Mouse (Mus musculus): Measurements from ENCODE around the gene Dnajc22.

The Dnajc22 gene

DNA sequence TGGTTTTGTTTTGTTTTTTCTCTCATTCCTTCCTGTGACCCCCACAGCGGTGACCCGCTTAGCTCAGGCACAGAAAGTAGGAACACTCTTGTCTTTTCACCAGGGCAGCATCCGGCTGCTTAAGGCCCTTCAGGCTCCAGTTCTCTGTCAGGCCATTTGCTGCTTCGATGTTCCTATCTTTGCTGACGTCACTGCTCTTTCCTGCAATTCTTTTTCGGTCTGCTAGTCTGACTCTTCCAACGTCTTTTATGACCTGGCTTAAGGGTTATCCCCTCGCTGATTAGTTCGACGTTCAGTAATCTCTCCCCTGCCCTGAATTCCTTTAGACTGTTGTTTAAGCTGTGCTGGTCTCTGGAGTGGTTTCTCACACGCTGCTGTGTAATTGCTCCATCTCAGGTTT, 23.6 kb downstream of the Dnajc22 start:
- no peak for DNase-seq

DNA sequence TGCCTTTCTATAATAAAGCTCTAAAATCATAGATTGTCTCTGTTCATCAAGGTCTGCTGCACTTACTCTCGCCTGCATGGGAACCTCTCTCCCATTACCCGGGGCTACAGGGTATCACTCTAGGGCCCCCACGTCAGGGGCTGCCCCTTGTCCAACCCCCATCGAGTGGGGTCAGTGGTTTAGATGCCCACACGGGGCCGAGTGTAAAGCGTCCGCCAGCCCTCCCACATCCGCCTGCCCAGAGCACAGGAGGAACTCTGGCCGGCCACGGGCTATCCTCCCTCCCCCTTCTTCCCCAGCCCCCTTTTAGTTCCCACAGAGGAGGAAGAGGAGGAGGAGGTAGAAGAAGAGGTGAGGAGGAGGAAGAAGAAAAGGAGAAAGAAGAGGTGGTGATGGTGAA, 27.8 kb downstream of the Dnajc22 start:
- no peak for DNase-seq

DNA sequence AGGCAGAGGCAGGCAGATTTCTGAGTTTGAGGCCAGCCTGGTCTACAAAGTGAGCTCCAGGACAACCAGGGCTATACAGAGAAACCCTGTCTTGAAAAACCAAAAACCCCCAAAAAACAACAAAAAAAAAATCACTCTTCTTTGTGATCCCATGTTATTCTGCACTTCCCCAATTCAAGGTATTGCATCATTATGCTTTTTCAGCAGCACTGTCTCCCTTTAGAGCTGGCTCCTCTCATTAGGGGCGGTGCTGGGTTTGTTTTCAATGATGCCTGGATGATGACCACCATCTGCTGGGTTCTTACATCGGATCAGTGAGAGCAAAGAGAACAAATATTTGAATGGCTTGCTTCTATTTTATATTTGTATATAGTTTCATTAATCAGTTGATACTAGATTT, 29.7 kb downstream of the Dnajc22 start:
- DNase-seq: no peak

DNA sequence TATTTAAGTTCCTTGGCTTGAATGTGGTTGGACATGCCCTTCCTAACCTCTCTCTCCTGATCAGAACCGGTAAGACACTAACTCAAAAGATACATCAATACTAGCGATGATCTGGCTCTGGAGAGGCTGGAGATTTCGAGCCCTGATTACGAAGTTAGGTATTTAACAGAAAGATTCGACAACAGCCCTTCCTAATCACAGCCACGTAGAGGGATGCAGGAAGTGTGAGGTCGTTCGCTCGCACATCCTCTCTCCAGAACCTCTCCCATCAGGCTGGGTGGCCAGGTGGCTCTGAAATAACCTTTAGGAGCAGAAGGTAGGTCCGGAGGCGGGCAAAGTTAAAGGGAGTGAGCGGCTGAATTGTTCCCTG, 32.7 kb downstream of the Dnajc22 start, which contains the start of gene Spats2:
Spats2 (plus strand) TSS at position 206 of the 370 bp plus-strand sequence.
- no peak for DNase-seq

DNA sequence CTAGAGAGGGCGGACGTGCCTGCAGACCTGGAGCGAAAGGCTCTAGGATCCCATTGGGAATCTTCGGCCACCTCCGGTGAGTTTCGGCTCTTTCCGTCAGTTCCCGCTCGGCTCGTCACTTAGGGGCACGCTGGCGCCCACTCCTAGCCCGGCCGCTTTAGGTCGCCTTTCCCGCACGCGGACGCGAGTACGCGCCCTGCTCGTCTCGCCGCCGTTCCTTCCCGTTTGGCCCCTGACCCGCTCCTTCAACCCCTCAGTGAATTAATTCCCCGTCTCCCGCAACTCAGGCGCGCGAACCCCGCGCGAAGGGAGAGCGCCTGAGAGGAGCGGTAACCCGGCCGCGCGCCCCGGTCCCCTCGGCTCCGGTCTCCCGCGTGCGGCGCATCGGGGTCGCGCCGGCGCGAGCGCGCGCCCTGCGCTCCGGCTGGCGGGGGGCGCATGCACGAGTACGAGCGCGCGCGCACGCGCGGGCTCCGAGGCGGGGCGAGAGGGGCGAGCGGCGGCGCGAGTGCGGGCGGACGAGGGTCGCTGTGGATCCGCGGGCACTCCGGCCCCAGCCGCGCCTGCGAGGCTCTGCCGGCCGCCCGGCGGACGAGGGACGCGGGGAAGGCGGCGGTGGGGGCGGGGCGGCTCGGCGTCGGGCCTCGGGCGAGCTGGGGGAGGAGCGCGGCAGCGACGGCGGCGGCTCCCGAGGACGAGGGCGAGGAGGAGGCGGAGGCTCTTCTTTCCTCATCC, 33.3 kb downstream of the Dnajc22 start:
- DNase-seq: peak; percentile 89

DNA sequence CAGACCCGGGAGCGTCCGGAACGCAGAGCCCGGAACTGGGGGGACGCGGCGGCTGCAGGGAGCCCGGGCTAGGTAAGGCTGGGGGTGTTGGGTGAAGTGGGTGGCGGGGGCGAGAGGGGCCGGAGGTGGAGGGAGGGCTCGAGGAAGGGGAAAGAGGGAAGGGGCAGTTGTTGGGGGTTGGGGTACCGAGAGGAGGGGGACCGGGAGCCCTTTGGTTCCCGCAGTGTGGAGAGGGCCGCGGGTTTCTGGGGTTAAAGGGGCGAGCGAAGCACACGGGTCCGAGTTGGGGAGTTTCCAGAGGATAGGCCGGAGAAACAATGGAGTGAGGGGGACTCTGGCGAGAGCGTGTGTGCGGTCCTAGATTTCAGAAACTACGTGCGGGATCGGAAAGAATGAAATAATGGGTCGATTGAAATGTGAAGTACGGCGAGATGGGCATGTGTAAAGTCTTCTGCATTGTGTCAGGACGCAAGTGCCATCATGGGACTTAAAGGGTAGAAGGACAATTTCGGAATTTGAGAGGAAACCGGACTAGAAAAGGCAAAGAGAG, 33.9 kb downstream of the Dnajc22 start:
- DNase-seq: peak; percentile 18

DNA sequence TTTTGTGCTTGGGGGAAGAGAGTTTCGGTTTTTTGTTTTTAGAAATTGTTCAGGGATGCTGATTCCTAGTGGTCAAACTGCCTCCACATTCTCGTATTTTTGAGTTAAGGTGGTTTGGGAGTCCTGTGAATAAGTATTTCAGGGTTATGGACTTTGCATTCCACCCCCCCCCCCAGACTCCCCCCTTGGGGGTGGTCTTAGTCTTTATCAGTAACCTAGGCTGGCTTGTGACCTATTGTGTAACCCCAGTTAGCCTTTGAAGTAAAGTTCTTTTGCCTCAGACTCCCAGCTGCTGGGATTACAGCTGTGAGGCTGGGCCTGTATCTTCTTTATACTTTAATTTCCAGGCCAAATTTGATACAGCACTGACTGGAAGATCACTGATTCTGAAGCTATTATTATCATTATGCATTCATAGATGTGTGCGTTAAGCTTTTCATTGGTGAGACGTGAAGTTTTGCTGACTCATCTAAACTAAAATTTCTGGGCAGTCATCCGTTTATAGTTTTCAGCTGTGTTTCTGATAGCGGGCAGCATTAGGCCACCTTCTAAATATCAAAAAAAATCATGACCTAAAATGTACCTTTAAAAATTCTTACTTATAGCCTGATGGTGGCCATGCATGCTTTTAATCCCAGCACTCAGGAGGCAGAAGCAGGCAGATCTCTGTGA, 35.0 kb downstream of the Dnajc22 start:
- no peak for DNase-seq

DNA sequence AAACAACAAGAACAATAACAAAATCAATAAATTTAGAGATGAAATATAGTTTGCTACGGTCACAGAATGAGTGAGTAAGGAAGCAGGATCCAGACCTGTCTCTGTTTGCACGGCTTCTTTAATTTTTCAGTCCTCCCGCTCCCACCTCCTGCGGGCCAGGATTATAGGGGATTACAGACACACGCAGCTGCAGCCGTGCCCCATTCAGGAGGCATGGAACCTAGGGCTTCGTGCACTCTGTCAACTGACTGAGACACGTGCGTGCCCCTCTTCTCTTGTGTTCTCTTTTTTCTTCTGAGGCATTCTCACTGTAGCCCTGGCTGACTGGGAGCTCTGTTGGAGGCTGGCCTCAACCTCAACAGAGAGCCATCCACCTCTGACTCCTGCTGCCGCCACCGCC, 36.5 kb downstream of the Dnajc22 start:
- no peak for DNase-seq

DNA sequence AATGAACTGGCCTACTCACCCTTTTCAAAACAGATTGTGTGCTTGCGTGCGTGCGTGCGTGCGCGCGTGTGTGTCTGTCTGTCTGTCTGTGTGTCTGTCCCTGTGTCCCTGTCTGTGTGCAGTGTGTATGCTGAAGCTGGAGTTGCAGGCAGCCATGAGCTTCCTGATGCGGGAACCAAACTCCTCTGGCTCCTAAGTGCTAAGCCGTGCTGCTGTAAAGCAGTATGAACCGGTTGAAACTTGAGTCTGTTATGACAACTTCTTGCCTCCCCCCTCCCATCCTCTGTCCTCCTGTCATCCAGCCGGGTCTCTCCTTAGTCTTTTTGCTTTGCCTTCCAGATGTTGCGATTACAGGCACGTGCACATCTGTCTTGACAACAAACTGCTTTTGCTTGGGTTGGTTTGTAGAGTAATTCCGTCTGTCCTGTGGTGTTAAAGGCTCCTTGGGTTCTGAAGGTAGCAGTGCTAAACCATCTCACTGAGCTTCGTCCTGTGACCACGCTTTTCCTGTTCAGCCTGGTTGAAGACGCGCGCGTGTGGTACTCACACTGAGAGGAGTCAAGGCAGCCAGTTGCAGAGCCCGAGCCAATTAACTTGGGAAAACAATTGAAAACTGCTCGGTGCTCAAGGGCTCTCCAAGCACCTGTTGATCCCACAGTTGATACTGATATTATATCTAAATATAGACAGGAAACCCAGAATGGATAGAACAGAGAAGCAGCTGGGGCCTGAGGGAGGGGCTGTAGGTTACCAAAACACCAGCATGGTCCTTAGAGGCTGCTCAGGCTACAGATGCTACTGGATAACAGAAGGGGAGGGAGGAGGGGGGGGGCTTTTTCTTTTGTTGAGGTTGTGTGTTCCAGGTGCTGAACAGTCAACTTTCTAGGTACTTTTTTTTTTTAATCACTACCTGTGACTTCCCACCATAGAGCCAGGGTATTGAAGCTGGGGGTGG, 37.3 kb downstream of the Dnajc22 start:
- DNase-seq: no peak

DNA sequence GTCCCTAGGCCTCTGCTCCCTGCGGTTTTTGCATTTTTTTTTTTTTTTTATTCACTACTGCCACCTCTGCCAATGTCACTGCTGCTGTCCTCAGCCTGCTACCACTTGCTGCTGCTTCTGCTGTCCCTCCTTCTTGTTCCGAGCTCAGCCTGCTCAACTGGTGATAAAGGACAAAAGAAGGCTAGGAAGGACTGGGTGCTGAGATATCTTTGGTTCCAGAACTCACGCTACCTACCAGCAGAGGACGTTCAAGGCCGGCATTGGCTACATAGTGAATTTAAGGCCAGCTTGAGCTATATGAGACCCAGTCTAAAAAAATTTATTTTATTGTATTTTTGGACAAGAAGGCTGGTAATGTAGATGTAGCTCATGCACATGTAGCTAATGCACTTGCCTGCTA, 45.4 kb downstream of the Dnajc22 start:
- no peak for DNase-seq

DNA sequence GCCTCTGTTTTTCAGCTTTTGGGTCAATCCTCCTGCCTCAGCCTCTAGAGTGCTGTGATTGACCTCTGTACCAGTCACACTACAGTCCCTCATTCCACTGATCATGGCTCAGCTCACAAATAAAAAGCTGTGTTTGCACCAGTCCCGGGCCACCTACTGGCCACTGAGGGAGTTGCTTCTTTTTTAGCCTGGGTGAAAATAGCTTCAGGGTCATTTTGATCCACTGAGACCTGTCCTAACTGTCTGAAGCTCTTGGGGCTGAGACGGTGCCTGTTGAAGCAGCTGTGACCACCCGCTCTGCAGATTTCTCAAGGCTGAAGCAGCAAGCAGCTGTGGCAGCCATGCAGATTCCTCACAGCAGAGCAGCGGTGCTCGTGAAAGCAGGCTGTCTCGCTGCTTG, 46.7 kb downstream of the Dnajc22 start:
- DNase-seq: peak; percentile 54

DNA sequence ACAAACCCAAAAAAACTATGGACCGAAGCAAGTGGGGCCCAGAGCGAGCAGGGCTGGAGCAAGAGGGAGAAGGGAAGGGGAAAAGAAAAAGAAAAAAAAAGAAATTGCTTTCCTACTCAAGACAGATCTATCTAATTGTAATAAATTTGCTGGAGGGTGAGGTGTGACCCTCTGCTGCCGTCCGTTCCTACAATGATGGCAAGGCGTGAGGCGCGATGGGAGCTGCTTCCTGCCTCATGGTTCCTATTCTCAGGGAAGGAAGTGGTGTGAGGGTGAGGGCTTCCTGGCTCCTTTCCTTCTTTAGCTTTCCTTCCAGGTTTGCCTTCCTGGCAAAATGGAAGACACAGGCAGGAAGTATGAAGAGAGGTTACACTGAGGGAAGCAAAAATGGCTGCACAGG, 57.5 kb downstream of the Dnajc22 start:
- no peak for DNase-seq

DNA sequence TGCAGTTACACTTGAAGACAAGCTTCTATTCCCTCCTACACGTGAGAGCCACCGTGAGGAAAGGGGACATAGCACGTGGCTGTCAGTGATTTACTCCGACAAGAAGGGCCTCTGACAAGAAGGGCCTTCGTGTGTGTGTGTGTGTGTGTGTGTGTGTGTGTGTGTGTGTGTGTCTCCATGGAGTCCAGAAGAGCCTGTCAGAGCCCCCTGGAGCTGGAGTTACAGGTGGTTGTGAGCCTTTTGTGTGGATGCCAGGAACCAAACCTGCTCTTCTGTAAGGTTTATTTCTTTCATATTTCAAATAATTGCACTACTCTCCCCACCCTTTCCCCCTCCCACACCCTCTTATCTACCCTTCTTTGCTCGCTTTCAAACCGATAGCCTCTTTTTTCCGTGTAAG, 58.4 kb downstream of the Dnajc22 start:
- DNase-seq: no peak

DNA sequence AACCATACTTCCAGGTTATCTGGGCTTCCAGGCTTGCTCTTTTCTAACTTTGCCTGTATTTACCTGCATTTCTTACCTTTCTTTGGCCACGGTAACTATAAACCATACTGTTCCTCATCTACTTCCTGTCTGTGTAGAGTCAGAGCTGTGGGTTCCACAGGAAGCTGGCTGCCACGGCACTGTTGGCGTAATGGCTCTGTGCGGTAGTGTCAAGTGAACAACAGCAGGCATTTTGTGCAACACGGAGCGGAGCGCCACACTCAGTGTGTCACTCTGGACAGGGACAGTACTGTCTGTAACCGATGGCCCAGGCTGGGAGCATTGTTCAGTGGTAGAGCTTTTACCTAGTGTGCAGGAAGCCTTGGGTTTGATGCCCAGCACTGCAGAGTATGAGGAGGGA, 60.5 kb downstream of the Dnajc22 start:
- DNase-seq: no peak
